Mouse (Mus musculus) limb, embryonic 10.5 days (tissue): ENCODE results near the gene Nudt14. TPM values are rescaled to one million over a fixed set of nuclear protein-coding genes. Genes with fewer than 3 reads are reported as not detected.
A peak's percentile ranks its signal among the peaks of the same experiment; 100 is the strongest.

ENCODE experiments used
- DNase-seq: peaks from one replicate; pipeline ENCODE4 v3.0.0-alpha.2; 2017; ENCODE audit warnings: low spot score
- H3K27ac ChIP-seq: fragments of 300-500 bp; sonication (generic); 2 replicates; pipeline ENCODE4 v1.5.1; 2016; ENCODE audit warnings: mild to moderate bottlenecking
- H3K27me3 ChIP-seq: fragments of 300-500 bp; sonication (generic); 2 replicates; pipeline ENCODE4 v1.6.1; 2016; ENCODE audit warnings: low read depth, mild to moderate bottlenecking; ENCODE audit not compliant: poor library complexity, severe bottlenecking
- H3K36me3 ChIP-seq: fragments of 300-500 bp; sonication (generic); 2 replicates; pipeline ENCODE4 v1.6.1; 2016; ENCODE audit warnings: mild to moderate bottlenecking, moderate library complexity
- H3K4me1 ChIP-seq: fragments of 300-500 bp; sonication (generic); 2 replicates; pipeline ENCODE4 v1.6.1; 2016
- H3K4me3 ChIP-seq: fragments of 300-500 bp; sonication (generic); 2 replicates; pipeline ENCODE4 v1.5.1; 2016; ENCODE audit warnings: mild to moderate bottlenecking, moderate library complexity
- H3K9me3 ChIP-seq: fragments of 300-500 bp; sonication (generic); replicated peaks from 2 replicates; pipeline ENCODE4 v1.6.1; 2016; ENCODE audit warnings: mild to moderate bottlenecking
- WGBS: fragments of 180-500 bp; shearing (Covaris S2); methylation state at CpG from one replicate; pipeline ENCODE4 v1.1.7; 2016; 5-methylcytosine and 5-hydroxymethylcytosine counted together
- polyA plus RNA-seq: library from polyadenylated mRNA; unstranded; fragments of >200 nt; fragmentation: Nextera tagmentation; extraction: Ambion mirVana; gene quantifications from 2 replicates; pipeline ENCODE4 v1.2.1, GENCODE M21; 2016

The Nudt14 gene
- 76.7 and 79.7 TPM in 2 replicates for polyA plus RNA-seq

DNA sequence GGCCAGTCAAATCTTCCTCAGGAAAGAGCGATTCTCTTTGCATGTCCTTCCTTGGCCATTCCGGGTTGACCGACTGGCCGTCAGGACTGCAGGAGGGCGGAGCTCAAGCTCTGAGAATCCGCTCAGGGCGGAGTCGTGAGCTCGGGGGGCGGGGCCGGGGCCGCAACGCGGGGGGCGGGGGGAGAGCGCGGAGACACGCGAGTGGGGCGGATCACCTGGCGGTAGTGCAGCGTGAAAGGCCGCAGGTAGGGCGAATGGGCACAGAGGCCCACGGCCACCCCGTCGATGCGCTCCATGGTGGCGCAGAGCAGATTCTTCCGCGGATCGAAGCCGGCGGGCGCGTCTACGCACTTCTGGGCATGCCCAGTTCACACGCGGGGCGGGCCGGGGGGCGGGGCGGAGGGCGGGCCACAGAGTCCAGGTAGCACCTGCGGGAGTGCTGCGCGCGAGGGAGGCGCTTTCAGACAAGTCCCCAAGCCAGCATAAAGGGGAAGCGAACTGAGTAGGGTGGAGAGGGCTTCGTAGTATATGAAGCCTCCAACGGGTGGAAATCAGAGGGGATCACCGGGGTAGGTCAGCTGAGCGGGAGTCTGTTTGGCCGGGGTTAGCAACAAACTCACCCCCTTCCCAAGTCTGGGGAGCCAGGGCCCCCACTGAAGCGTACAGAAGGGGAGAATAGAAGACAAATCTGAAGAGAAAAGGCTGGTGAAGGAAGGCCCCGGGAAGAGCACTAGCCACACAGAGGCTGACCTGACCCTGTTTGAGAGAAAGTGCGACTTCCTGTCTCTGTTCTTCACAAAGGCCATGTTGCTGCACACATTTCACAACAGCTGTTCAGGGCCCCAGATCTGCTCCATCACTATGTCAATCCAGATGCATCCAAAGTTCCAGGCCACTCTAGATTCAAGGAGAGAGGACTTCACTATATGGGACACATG, at the start of gene Nudt14:
Gene Nudt14 (minus strand): TSS at position 349 of the 938 bp plus-strand sequence.
- Histone ChIP-seq H3K36me3 (no peaks in the 10 kb centered on the region), H3K27me3 (no peaks in the 10 kb centered on the region), H3K27ac (peak within 1 kb of the TSS; percentile 96), H3K4me1 (peaks cover 55% of the 10 kb centered on the region), H3K4me3 (peak within 1 kb of the TSS; percentile 89), H3K9me3 (no peaks in the 10 kb centered on the region)
- DNase-seq, result peak; percentile 88
- WGBS, result 2% methylated on average over 58 of the region's 58 CpGs

DNA sequence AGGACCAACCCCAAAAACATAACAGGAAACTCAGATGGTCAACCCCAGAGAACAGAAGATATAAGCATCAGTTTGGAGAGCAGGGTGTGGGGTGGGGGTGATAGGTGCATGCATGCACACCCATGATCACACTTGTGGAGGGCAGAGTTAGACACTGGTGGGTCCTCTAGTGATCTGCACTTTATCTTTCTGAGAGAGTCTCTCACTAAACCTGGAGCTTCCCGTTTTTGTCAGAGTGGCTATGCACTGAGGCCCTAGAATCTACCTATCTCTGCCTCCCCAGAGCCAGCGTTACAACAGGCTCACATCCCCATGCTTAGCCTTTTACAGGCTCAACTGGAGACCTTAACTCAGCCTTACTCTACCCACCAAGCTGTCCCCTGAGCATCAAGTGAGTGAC, 49.5 kb upstream of the Nudt14 start:
- no peaks in the 10 kb centered on the region for H3K9me3 ChIP-seq
- H3K27me3 ChIP-seq, result no peaks in the 10 kb centered on the region
- H3K36me3 ChIP-seq, result peaks cover 79% of the 10 kb centered on the region
- DNase-seq, result no peak
- 85% methylated on average over 2 of the region's 2 CpGs for WGBS
- H3K4me1 ChIP-seq, result no peaks in the 10 kb centered on the region
- no peak overlapping the region for H3K4me3 ChIP-seq
- H3K27ac ChIP-seq, result no peak overlapping the region

DNA sequence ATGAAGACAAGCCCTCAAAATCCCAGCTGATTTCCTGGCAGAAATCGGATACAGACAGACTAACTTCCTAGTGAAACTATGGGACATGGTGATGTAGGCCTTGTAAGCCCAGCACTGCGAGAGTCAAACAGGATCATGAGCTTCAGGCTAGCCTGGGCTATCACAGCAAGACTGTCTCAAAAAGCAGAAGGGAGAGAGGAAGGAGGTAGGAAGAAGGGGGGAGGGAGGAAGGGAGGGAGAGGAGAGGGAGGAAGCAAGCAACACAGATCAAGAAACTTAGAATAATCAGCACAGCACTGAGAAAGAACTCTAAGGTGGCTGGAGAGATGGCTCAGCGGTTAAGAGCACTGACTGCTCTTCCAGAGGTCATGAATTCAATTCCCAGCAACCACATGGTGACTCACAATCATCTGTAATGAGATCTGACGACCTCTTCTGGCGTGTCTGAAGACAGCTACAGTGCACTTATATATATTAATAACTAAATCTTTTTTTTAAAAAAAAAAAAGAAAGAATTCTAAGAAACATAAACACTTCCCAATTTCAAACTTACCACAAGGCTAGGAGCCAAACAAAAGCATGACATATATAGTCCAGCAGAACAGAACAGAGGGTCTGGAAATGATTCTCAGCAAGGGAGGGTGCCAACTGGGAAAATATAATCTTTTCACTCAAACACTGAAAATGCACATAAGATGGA, 48.9 kb upstream of the Nudt14 start:
- no peak overlapping the region for H3K27ac ChIP-seq
- no peaks in the 10 kb centered on the region for H3K4me1 ChIP-seq
- DNase-seq, result no peak
- no peaks in the 10 kb centered on the region for H3K9me3 ChIP-seq
- H3K27me3 ChIP-seq, result no peaks in the 10 kb centered on the region
- H3K36me3 ChIP-seq, result peaks cover 79% of the 10 kb centered on the region
- no peak overlapping the region for H3K4me3 ChIP-seq
- WGBS, result 91% methylated on average over 5 of the region's 5 CpGs

DNA sequence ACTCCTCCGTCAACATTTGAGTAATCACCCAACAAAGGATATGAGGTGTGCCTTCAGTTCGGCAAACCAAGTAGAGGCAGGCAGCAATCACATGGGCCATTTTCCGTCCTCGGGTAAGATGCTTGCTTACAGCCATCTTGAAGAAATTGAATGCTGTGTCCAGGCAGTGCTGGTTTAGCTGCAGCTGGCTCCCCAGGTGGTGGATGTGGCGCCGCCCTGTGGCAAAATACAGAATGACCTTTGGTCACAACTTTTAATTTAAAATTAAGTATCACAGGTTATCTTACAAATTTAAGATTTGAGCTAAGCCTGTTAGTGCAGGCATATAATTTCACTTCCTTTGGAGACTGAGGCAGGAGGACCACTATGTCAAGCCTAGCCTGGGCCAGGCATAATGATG, 46.0 kb upstream of the Nudt14 start:
- peaks cover 84% of the 10 kb centered on the region for H3K36me3 ChIP-seq
- WGBS, result 78% methylated on average over 6 of the region's 6 CpGs
- no peaks in the 10 kb centered on the region for H3K9me3 ChIP-seq

DNA sequence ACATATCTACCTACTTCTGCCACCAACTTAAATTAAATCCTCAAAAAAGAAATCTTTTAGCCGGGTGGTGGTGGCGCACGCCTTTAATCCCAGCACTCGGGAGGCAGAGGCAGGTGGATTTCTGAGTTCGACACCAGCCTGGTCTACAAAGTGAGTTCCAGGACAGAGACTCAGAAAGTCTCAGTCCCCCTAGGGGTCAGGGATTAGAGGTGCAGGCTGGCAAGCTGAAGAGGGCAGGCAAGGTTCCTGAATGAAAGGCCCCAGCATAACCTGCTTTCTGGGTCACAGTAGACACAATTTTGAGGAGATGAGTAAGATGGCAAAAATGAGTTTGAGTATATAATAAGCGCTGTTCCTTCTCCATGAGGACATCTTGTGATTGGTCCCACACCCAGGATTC, 43.4 kb upstream of the Nudt14 start:
- Histone ChIP-seq H3K4me1 (no peaks in the 10 kb centered on the region), H3K36me3 (peaks cover 86% of the 10 kb centered on the region), H3K9me3 (no peaks in the 10 kb centered on the region), H3K27me3 (no peaks in the 10 kb centered on the region), H3K4me3 (no peak overlapping the region), H3K27ac (no peak overlapping the region)
- WGBS, result 92% methylated on average over 6 of the region's 6 CpGs
- no peak for DNase-seq

More for the DNA sequence above, 46.0 kb upstream of the Nudt14 start:
- Histone ChIP-seq H3K4me1 (no peaks in the 10 kb centered on the region), H3K4me3 (no peak overlapping the region), H3K27ac (no peak overlapping the region), H3K27me3 (no peaks in the 10 kb centered on the region)
- peak; percentile 55 for DNase-seq

DNA sequence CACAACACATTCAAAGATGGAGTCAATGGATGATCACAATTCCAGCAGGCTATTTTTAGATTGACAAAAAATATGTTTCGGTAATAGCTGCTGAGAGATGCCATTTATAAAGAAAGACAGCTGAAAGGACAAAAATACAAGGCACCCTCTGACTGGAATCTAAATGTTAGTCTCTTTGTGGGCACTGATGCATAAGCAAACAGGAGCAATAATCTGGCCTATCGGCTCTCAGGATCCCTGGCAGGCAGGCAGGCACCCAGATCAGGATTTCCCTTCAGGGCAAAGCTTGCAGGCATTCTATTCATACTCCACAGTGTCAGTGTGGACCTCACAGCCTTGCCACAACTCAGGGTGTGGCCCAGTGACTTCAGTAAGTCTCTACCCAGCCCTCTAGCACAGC, 40.1 kb upstream of the Nudt14 start:
- peaks cover 93% of the 10 kb centered on the region for H3K36me3 ChIP-seq
- H3K4me1 ChIP-seq, result peaks cover 13% of the 10 kb centered on the region
- 95% methylated on average over 2 of the region's 2 CpGs for WGBS
- no peak for DNase-seq
- no peak overlapping the region for H3K4me3 ChIP-seq
- no peaks in the 10 kb centered on the region for H3K27me3 ChIP-seq
- H3K9me3 ChIP-seq, result no peaks in the 10 kb centered on the region
- no peak overlapping the region for H3K27ac ChIP-seq

DNA sequence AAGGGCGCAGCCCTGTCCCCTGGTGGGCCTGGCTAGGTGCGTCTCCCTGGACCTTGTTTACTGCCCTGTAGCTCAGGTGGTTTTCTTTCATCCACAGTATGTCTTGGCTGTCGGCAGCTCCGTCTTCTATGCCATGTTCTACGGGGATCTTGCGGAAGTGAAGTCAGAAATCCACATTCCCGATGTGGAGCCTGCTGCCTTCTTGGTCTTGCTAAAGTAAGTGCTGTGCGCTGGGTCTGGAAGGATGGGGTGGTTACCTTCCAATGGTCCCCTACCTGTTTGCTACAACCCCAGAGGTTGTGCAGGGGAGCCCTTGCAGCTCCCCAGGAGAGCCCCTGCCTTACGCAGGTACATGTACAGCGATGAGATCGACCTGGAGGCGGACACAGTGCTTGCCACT, 35.2 kb upstream of the Nudt14 start:
- DNase-seq, result no peak
- H3K27ac ChIP-seq, result peak overlapping the region; percentile 95
- WGBS, result 46% methylated on average over 12 of the region's 12 CpGs
- peak overlapping the region; percentile 90 for H3K4me3 ChIP-seq
- H3K36me3 ChIP-seq, result peaks cover 79% of the 10 kb centered on the region
- peaks cover 27% of the 10 kb centered on the region for H3K4me1 ChIP-seq
- no peaks in the 10 kb centered on the region for H3K9me3 ChIP-seq
- no peaks in the 10 kb centered on the region for H3K27me3 ChIP-seq

DNA sequence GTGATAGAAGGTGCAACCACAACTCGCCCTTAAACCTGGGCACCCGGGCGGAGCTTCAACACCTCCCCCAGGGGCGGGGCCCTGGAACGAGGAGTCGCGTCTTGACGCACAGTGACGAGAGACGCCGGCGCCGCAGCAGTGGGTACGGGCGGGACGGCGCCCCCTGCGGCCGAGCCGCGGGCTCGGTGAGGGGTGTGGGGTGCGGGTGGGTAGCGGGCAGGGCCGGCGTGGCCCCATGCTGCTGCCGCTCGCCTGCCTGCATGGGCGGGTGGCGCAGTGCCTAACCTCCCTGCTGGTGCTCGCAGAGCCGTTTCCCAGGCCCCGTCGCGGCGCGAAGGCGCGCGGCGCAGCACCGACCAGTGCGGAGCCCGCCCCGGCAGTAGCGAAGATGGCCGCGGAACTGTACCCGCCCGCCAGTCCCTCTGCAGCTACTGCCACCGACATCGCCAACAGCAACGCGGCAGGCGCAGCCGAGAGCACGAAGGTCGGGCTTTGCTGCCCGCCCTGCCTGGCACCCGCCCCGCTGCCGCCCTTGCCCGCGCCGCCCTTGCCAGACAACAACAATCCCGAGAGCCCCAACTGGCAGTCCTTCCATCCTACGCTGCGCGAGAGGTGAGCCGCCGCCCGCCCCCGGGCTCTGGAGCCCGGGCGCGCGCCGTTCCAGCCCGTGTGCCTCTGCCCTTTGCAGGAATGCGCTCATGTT, 34.6 kb upstream of the Nudt14 start, which contains the start of gene Btbd6:
Gene Btbd6 (plus strand): TSS at position 112 of the 703 bp plus-strand sequence.
- H3K27me3 ChIP-seq, result no peaks in the 10 kb centered on the region
- H3K4me3 ChIP-seq, result peak within 1 kb of the TSS; percentile 90
- peaks cover 79% of the 10 kb centered on the region for H3K36me3 ChIP-seq
- peaks cover 27% of the 10 kb centered on the region for H3K4me1 ChIP-seq
- H3K9me3 ChIP-seq, result no peaks in the 10 kb centered on the region
- H3K27ac ChIP-seq, result peak within 1 kb of the TSS; percentile 95
- DNase-seq, result peak; percentile 90
- WGBS, result under 1% methylated on average over 80 of the region's 80 CpGs

DNA sequence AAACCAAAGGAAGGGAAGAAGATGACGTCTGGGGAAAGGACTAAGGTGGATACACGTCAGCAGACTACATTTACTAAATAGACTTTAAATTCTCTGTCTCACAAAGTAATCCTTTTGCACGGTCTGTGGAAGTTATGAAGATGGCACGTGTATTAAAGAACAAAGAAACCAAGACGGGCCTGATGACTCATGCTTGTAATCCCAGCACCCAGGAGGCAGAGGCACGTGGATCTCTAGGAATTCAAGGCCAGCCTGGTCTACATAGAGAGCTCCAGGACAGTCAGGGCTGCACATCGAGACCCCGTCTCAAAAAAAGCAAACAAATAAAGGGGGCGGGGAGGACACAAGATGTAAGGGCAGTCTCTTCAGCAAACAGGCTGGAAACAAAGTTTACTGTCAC, 32.8 kb upstream of the Nudt14 start:
- H3K4me1 ChIP-seq, result peaks cover 27% of the 10 kb centered on the region
- DNase-seq, result no peak
- H3K36me3 ChIP-seq, result peaks cover 78% of the 10 kb centered on the region
- H3K4me3 ChIP-seq, result no peak overlapping the region
- H3K27me3 ChIP-seq, result no peaks in the 10 kb centered on the region
- WGBS, result 90% methylated on average over 9 of the region's 9 CpGs
- no peak overlapping the region for H3K27ac ChIP-seq
- no peaks in the 10 kb centered on the region for H3K9me3 ChIP-seq

DNA sequence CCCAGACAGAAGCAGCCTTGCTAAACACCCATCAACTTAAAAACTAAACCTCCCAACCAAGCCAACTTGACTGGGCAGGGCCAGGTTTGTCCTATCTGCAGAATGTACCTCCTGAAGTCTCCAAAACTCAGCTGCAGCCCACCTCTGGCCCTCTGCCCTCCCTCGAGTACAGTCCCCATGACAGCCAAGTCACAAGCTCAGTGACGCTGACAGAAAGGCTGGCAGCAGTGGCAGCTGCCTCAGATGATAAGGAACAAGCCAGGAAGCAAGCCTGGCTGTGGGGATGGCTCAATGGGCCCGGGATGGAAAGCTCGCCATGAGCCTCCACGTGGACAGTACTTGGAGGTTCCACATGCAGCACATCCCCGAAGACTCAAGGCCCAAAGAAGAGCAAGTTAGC, 27.7 kb upstream of the Nudt14 start:
- no peaks in the 10 kb centered on the region for H3K27me3 ChIP-seq
- H3K27ac ChIP-seq, result no peak overlapping the region
- 95% methylated on average over 6 of the region's 6 CpGs for WGBS
- H3K9me3 ChIP-seq, result no peaks in the 10 kb centered on the region
- peaks cover 99% of the 10 kb centered on the region for H3K36me3 ChIP-seq
- DNase-seq, result no peak
- no peaks in the 10 kb centered on the region for H3K4me1 ChIP-seq
- no peak overlapping the region for H3K4me3 ChIP-seq

DNA sequence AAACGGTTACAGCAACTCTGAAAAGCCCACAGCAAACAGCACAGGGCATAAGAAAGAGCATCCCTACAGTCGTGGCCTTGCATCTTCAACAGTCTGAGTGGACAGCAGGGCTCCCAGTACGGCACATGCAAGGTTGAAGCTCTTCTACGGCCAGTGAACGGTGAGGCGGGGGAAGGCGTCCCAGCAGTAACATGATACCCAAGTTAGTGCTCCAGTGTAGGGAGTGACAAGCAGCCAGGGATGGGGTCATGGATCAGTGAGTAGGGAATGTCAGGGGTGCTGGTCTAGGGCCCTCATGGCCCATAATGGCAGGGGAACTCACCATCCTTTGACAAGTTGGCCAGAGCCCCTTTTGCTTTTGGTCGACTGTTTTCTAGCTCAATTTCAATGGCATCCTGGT, 27.0 kb upstream of the Nudt14 start:
- peaks cover 99% of the 10 kb centered on the region for H3K36me3 ChIP-seq
- no peak overlapping the region for H3K4me3 ChIP-seq
- H3K27me3 ChIP-seq, result no peaks in the 10 kb centered on the region
- DNase-seq, result no peak
- no peak overlapping the region for H3K27ac ChIP-seq
- no peaks in the 10 kb centered on the region for H3K9me3 ChIP-seq
- H3K4me1 ChIP-seq, result no peaks in the 10 kb centered on the region
- 61% methylated on average over 8 of the region's 8 CpGs for WGBS

DNA sequence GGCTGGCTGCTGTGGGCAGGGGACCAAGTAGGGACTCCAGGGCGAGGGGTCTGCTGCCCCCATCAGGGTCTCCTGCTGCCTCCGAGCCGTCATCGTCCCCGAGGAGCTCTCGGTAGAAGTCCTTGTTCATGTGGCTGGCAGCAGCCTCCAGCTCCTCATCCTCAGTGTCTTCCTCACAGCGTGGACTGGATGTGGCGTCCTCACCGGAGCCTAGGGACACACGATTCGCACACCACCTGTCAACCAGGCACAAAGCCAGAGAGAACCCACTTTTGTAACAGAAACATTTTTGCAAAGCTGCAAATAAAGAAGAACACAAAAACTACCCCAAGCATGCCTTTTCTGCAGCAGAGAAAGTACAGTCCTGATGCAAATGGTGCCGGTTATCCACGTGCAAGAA, 23.9 kb upstream of the Nudt14 start:
- Histone ChIP-seq H3K9me3 (no peaks in the 10 kb centered on the region), H3K4me3 (no peak overlapping the region), H3K27ac (no peak overlapping the region), H3K36me3 (peaks cover 99% of the 10 kb centered on the region), H3K27me3 (no peaks in the 10 kb centered on the region), H3K4me1 (no peaks in the 10 kb centered on the region)
- 92% methylated on average over 13 of the region's 13 CpGs for WGBS
- no peak for DNase-seq
